Mouse (Mus musculus): ENCODE results near the gene Fzd2. TPM values are rescaled to one million over a fixed set of nuclear protein-coding genes. Genes with fewer than 3 reads are reported as not detected.
"Not testable (repeated sequence)": the region's sequence is repeated elsewhere in the genome, so short reads cannot be mapped to it uniquely, and the experiment has no call there.

The Fzd2 gene
- 10 to 100 TPM in 1 of 2 experiments, 1 to 10 TPM in 1; 8.0 to 12.5 TPM for total RNA-seq (2021)
- long read RNA-seq, experiment 1, transcript Fzd2-201 (1 exons, 3,663 nt), result major isoform, 22 of 22 reads
- long read RNA-seq, experiment 1, partial matches to known transcripts, result 0 of 22 reads
- long read RNA-seq, experiment 1, other reads (novel, unspliced or antisense), result 0 of 22 reads
- long read RNA-seq, experiment 2, transcript Fzd2-201 (1 exons, 3,663 nt), result major isoform, 17 of 17 reads
- long read RNA-seq, experiment 2, partial matches to known transcripts, result 0 of 17 reads
- long read RNA-seq, experiment 2, other reads (novel, unspliced or antisense), result 0 of 17 reads

DNA sequence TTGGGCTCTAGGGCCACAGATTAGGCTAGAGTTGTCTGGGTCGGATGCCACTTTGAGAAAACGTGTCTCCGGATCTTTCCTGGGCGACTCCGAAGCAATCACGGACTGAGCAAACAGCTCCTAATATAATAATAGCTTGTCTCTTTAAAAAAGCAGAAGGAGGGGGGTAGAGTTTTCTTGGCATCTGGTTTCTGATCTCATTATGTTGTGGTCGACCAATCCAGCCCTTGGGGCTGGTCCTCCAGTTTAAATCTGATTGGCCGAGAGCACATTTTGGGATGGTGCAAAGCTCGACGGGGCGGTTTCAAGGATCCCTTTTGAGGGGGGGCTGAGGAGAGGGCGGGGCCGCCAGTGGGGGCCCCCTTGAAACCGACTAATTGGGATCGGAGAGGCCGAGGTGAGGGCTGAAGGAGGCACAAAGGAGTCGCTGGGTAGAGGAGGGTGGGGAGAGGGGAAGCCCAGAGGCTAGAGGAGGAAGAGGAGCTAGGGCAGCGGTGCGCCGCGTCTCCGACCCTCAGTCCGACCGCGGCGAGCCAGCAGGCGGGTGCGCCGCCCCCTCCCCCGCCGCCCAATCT, at the start of gene Fzd2:
Gene Fzd2 (plus strand): TSS at position 387 of the 575 bp plus-strand sequence.
- peak; percentile 71 for DNase-seq

DNA sequence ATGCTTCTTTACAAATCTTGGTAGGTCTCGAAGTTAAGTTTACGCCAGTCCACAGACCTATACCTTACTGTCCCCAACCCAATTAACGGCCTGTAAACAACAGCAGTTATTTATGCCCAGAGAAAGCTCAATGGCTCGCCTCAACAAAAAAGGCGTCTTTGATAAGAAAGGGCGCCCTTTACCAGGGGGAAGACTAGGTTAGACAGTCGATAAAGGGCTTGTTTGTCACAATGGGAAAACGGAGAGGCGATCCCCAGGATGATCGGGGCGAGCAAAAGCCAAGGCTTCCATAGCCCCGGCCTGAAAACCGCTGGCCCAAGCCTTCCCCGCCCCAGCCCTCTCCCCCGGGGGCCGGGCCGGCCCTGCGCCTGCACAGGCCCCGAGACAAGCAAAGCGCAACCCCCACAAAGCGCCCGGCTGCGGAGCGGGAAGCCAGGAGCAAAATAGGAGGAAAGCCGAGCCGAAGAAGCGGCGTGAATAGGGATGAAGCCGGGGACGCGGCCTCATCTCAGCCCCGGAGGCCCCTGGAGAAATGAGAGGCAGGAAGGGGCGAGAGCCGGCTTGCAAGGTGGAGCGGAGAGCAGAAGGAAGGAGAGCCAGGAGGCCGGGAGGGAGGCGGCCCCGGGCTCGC, 48.7 kb upstream of the Fzd2 start:
- DNase-seq, result peak; percentile 51

DNA sequence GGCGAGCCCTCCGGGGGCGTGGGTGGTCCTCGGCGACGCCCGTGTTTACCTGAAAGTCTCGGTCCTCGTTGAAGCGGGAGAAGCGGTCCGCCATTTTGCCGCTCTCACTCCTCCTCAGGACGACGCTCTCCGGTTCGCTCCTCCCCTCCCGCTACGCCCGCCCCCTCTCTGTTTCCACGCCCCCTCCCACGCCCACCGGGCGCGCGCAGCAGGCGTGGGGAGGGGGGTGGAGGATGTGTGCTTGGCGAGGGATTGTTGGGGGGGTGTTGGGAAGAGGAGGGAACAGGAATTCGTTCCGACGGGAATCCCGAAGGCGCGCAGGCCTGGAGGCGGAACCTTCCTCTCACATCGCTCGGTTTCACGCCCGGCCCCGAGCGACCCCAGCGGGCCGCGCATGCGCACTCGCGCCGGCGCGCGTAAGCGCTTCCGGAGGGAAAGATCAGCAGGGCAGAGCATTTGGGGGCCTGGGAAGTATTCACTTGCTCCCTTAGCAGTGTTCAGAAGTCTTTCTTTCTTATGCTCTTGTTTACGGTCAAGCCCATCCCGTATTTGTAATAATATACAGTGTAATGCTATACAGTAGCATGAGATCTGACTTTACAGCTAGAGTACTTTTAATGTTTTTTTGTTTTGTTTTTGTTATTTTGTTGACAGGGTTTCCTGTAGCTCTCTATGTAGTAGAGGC, 48.0 kb upstream of the Fzd2 start, which contains the start of gene Gpatch8:
Gene Gpatch8 (minus strand): TSS at position 362 of the 685 bp plus-strand sequence.
- peak; percentile 94 for DNase-seq

DNA sequence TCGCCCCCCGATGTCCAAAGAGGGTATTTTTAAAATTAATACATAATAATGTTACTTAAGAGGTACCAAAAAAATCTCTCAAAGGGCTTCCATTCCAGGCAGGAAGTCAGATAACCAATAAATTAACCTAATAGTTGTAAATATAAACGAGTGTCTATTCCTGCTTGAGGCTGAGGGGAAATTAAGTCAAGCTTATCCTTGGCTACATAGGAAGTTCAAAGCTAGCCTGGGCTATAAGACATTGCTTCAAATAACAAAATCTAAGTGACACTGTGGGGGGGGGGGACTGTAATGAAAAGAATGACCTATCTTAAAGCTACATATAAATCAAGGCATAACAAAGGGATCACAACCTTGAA, 47.5 kb upstream of the Fzd2 start:
- no peak for DNase-seq

DNA sequence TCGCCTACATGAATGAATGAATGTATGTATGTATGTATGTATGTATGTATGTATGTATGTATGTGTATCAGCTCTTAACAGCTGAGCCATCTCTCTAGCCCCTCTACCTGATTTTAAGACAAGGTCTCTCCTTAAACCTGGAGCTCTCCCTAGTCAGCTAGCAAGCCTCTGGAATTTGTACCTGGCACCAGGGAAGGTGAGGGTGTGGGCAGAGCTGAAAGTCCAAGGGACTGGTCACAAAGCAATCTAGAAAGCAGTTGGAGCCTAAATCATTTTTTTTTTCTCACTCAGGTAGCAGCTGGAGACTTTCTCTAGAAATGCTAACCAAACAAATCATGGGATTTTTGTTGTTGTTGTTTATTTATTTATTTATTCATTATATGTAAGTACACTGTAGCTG, 46.8 kb upstream of the Fzd2 start:
- no peak for DNase-seq

DNA sequence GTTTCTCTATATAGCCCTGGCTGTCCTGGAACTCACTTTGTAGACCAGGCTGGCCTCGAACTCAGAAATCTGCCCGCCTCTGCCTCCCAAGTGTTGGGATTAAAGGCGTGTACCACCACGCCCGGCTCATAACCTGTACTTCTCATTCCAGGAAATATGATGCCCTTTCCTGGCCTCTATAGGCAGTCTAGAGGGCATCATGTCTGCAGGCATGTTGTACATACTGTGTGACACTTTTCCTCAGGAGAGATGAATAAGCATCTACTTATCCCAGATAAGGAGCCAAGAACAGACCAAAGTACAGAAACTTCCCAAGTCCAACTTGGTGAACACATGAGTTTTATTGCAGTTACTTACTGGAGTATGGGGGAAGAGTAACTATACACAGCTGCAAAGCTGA, 45.5 kb upstream of the Fzd2 start:
- no peak for DNase-seq

DNA sequence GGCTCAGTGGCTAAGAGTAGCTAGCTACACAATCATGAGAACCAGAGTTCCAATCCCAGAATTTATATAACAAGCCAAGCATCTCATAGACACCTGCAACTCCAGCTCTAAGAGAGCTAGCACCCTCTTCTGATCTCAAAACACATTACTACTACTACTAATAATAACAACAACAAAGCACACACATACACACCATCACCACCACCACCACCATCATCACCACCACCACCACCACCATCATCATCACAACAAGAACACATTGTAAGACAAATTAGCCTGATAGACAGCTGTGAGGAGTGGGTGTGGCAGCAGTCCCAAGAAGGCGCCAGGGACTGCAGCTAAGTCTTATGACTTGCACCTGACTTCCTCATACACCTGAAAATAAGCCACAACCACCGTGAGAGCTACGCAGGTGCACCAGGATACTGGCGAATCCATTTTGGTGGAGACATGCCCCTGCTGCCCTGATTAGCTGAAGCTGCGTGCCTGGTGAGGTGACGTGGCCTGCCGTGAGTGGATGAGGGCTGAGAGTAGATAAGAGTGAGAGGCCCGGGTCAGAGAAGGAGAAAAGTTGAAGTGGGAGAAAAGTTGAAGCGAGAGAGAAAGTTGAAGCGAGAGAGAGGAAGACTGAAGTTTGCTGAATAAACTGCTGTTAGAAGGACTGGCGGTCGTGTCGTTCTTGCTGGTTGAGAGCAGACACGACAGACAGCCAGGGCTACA, 39.1 kb upstream of the Fzd2 start:
- DNase-seq, result not testable (repeated sequence)

DNA sequence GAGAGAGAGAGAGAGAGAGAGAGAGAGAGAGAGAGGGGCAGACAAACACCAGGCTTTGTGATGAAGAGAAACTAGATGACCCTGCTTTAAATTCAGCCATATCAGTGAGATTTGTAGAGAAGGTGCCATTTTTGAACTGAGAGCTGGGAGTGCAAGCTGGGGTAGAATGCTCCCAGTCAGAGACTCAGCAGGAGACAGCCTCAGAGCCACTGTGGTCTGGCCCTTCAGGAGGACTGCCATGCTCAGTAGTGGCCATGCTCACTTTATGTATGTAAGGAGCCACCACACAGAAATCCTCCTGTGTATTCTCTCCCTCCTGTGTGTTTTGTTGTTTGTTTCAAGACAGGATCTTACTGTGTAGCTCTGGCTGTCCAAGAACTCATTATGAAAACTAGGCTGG, 38.5 kb upstream of the Fzd2 start:
- no peak for DNase-seq

DNA sequence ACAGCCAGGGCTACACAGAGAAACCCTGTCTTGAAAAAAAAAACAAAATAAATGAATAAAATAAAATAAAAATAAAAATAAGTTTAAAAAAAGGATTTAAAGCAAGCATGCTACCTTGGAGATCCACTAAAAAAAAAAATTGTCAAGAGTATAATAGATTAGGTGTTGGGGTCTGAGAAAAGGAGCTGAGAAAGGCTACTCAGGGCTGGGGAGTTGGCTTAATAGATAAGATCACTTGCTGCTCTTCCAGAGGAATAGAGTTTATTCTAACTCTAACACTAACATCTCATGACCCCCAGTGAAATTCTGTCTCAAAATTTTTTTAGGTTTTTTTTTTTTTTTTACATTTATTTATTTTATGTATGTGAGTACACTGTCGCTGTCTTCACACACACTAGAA, 37.9 kb upstream of the Fzd2 start:
- no peak for DNase-seq

DNA sequence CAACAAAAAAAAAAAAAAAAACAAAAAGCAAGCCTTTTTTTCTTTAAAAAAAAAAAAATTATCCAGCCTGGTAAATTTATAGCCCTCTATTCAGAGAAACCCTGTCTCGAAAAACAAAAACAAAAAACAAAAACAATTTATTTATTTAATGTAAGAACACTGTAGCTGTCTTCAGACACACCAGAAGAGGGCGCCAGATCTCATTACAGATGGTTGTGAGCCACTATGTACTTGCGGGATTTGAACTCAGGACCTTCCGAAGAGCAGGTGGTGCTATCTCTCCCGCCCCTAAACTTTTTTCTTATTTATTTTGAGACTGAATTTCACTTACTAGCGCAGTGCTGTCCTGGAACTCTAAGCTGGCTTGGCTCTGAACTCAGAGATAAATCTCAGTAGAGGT, 37.0 kb upstream of the Fzd2 start:
- no peak for DNase-seq

DNA sequence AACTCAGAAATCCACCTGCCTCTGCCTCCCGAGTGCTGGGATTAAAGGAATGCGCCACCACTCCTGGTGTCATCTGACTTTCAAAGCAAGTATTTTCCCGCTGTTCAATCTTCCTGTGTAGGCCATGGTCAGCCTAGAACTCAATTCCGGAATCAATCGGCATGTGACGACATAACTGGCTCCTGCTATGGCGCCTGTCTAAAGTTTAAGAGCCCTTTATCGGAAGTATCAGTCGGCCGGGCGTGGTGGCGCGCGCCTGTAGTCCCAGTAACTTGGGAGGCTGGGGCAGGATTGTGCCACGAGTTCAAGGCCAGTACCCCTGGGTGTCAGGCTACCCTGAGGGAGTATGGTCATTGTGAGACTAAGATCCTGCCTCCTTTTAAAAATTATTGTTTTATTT, 36.5 kb upstream of the Fzd2 start:
- DNase-seq, result no peak

DNA sequence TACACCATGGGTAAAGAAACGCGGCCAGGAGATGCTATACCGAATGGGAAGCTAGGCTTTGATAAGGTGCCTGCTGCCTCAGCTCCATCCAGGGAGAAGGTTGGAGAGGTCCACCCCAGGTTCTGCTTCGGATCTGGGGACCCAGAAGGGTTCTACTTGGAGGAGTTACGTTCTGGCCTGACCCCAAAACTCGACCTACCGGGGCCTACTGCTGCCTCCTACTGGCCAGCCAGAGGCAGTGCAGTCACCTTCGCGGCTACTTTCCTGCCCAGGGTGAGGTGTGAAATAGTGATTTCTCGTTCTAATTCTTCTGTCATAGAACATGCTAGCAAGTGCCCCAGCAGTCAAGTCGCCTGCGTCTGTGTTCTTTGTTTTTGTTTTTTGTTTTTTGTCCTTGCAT, 36.0 kb upstream of the Fzd2 start:
- no peak for DNase-seq

DNA sequence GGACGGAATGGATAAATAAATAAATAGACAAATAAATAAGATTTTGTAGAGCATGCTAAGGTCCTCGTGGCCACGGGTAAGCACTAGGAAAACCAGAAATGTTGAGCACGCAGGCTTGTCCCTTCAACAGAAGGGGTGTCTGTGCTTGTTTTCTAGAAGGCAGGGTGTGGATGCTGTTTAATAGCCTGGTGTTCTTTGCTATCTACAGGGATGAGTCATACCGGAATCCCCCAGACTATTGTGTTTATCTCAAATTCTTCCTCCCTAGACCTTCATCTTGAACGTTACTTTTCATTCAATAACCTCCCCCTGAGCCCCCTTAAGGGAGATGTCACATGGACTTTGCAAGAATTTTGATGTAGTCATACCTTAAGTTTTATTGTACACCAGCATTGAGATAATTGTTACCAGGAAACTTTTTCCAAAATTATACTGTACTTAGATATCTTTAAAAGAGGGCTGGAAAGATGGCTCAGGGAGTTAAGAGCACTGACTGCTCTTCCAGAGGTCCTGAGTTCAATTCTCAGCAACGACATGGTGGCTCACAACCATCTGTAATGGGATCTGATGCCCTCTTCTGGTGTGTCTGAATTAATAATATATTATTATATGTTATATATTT, 35.3 kb upstream of the Fzd2 start:
- DNase-seq, result no peak

DNA sequence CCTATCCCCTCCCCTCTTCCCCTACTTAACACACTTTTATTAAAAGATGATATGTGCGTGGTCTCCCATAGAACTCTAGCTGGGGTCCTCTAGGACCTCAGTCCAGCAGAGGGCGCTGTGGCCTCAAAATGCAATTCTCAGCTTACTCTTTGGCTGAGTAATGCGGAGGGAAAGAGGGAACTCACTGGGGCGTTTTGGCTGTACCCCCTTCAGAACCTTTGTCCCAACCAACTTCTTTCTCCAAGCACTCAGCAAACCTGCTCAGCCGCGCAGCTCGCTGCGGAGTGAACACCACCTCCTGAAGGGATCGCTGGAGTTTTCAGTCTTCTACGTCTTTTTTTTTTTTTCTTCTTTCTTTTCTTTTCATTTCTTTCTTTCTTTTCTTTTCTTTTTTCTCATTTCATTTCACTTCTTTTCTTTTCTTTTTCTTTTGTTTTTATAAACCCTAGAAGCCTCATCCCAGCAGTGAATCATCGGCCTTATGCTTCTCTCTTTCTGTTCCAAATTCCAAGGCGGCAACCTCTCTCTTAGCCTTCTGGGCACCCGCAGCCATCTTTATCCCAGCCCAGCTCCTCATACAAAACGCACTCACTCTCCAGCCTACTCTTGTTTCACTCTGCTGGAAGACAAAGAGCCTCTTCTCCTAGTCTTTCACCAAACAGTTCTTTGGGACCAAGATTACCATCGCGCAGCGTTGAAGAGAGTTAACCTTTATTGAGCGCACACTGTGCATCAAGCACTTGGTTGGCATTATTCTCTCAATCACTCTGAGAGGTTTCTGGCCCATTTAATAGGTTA, 31.1 kb upstream of the Fzd2 start:
- DNase-seq, result peak; percentile 95

DNA sequence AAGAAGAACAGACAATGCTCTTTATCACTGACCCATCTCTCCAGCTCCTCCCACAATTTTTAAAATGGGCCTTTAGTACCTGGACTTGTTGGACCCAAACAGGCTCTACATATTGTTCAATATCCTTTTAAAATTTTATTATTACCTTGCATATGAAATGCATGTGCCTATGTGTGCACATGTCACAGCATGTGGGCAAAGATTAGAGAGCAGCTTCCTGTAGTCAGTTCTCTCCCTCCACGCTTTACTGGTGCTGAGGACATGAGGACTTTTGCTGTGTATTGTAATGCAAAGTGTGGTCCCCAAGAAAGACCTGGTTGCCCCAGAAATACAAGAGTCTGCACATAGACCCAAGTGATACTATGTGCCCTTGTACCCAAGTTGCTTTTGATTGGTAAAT, 29.2 kb upstream of the Fzd2 start:
- no peak for DNase-seq

DNA sequence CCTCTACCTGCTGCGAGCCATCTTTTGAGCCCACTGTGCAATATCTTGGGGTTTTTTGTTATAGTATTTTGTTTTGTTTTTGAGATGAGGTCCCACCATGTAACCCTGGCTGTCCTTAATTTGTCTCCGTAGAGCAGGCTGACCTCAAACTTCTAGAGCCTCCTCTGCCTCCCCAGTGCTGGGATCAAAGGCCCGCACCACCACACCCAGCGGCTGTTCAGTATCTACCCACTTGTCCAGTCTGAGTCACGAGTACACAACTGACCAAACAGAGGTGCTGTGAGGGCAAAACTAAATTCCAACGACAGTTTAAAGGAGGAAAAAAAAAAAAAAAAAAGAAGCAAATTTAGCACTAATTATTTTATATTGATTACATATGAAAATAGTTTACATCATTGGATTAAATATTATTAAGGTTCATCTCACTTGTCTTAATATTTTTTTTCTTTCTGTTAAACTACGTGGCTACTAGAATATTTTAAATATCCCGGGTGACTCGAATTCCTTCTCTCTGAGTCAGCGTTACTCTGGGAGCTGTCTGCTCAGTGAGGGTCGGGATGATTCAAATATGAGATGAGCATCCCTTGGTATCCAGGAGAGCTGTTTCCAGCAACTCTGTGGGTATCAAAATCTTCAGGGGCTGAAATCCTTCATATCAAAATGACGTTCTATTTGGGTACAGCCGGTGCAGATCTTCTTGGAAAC, 28.0 kb upstream of the Fzd2 start:
- DNase-seq, result no peak

DNA sequence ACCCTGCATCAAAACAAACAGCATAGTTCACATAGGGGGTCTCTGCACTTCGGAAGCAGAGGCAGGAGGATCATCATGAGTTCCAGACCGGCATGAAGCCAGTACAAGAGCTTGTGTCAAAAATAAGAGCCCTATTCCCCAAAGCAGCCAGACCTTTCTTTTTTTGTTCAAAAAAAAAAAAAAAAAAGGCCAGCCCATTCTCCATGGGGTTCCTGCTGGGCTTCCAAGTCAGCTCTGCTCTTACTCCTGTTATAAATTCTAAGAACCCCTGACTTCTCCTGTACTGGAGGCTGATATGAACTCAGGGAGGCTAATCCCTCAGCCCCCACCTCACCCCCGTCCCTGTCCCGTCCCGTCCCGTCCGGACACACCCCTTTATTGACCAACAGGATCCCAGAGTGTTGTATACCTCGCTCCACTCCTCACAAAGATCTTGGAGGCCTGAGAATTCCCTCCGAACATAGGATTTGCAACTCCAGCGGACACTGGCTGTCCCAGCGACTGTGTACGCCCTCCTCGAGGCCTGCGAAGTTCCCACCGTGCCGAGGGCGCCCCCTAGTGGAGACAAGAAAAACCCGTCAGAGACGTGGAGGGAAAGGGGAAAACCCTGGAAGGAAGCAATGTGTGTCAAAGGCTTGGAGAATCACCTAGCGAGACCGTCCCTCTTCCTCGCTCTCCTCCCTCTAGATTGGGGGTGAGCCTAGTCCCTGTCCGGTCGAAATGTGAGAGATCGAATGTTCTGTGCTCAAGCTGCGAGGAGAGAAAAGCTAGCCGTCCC, 25.7 kb upstream of the Fzd2 start:
- DNase-seq, result peak; percentile 91

DNA sequence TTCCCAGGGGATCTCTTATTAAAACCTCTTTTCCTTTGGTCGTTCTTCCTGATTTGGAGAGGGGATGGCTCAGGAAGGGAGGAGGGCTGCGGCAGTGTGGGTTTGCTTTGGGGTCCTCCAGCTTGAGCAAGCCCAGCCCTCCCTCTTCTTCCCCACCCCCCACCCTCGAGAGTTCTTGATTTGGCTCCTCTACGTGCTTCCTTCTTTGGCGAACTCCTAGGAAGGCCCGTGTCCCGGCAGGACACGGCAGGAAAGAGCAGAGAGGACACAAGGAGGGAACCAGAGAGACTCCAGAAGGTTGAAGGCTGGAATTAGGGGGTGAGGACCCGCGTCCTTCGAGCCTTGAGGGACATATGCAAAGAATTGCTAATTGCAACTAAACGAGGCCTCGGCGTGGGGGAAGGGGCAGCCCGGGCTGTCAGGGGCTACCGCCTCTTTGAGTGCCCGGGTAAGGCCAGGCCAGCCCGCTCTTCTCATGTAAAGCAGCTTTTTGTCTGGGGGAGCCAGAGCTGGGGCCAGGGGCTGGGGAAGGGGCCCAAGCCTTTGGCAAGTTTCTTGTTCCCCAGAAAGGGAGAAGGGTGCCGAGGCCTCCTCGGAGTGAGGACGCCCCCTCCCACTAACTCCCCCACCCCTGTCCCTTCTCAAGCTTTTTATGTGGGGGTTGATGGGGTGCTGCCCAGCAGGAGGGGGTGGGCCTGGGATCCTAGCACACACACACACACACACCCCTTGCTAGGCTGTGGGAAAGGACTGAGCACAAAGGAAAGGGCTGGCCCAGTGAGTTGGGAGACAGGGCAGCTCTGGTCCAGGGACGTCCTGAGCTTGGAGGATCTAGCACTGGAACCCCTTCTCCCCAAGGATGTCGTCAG, 24.8 kb upstream of the Fzd2 start, which contains the start of gene Gm11627:
Gene Gm11627 (minus strand): TSS at position 297 of the 869 bp plus-strand sequence.
- peak; percentile 35 for DNase-seq

DNA sequence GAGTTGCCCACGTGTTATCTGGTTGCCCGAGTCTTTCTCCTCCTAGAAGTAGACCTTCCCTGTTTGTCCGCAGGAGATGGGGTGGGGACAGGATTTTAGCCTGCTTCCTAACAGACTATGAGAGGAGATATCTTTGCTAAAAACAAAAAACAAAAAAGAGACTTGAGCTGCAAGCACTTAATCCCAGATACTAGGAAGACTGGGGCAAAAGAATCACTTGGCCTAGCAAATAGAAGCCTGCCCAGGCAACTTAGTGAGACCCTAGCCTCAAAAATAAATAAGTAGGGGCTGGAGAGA, 24.2 kb upstream of the Fzd2 start:
- DNase-seq, result no peak

Data from gastrocnemius, postnatal 10 days (tissue).